Mouse (Mus musculus): ENCODE results near the gene Myh2.
A peak's percentile ranks its signal among the peaks of the same experiment; 100 is the strongest.

Myh2 gene

GRCm38 (mm10) chr11:67151651-67152630 is 18.9 kb upstream of the Myh2 start:
- DNase-seq (ENCODE audit: extremely low read depth, low read depth, low spot score): no peak

DNA sequence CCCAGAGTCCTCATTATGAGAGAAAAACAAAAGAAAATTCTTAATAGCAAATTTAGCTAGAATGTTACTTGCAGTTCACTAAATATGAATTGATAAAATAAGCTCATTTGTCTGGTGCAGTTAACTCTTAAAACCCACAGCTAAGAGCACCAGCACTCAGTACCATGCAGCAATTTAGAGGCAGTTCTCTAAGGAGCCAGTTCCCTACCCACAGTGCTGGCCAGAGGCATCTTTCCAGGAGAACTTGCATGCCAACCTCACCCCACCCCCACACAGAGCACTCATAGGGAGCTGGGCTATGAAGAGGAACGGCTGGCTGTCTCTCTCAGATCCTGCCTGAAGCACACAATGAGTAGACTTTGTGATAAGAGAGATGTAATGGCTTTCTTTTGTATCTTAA is 17.7 kb upstream of the Myh2 start:
- DNase-seq (ENCODE audit: extremely low read depth, low read depth, low spot score): no peak

GRCm38 (mm10) chr11:67153843-67154242 is 17.0 kb upstream of the Myh2 start:
- DNase-seq (ENCODE audit: extremely low read depth, low read depth, low spot score): no peak

DNA sequence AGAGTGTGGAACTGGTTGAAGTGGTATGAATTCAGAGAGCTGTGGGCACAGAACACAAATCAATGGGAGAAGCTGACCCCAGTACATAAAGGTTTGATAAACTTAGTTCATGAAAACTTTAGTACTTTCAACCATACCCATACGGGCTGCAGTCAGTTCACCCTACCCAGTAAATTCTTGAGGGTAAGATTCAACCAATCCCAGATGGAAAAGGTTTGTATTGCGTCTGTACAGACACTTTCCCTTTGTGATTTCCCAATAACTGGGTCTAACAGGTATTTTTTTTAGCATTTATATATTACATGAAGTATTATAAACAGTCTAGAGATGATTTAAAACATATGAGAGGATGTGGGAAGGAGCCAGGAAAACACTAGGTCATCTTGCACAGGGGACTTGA is 15.2 kb upstream of the Myh2 start:
- no peak for DNase-seq (ENCODE audit: extremely low read depth, low read depth, low spot score)

GRCm38 (mm10) chr11:67160131-67160530 is 10.7 kb upstream of the Myh2 start:
- no peak for DNase-seq (ENCODE audit: extremely low read depth, low read depth, low spot score)

GRCm38 (mm10) chr11:67163701-67164100 is 7.1 kb upstream of the Myh2 start:
- DNase-seq (ENCODE audit: extremely low read depth, low read depth, low spot score): no peak

DNA sequence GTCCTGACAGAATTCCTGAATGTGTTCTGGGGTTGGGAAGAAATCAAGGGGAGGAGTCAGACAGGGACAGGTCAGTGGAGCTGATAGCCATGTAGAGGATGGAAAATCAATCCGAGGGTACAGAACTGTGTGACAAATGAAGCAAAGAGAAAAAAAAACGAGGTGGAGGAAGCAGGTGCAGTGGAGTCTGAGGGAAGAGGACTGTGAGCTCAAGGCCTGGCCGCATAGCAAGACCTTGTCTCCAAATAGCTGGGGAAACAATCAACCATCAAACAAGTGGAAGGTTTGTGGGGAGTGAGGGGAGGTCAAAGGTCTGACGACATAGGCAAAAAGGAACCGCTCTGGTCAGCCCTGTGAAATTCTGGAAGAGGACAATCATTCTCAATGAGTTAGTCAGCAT is 6.0 kb upstream of the Myh2 start:
- DNase-seq (ENCODE audit: extremely low read depth, low read depth, low spot score): no peak

GRCm38 (mm10) chr11:67169301-67169700 is 1.5 kb upstream of the Myh2 start:
- DNase-seq (ENCODE audit: extremely low read depth, low read depth, low spot score): no peak

- no peak for DNase-seq (ENCODE audit: extremely low read depth, low read depth, low spot score)
Measured at GRCm38 (mm10) chr11:67172439-67172838, 1.6 kb downstream of the Myh2 start.

GRCm38 (mm10) chr11:67176376-67176775 is 5.5 kb downstream of the Myh2 start:
- no peak for DNase-seq (ENCODE audit: extremely low read depth, low read depth, low spot score)

- DNase-seq (ENCODE audit: extremely low read depth, low read depth, low spot score): no peak
Measured at GRCm38 (mm10) chr11:67190316-67190715, 19.5 kb downstream of the Myh2 start.

DNA sequence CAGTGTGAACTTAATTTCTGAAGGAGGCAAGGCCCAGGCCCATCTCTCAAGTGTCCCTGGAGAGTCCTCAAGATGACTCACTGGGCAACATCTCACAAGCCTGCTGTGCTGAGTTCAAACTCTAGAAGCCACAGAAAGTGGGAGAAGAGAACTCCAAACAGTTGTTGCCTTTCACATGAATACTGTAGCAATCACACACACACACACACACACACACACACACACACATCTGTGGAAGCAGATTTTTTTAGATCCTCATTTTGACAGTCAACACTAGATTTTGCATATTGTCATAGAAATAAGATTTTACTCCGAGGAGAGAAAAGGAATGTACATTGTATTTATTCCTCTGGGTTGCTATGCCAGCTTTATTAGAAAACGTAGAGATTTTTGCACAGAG is 20.0 kb downstream of the Myh2 start:
- no peak for DNase-seq (ENCODE audit: extremely low read depth, low read depth, low spot score)

GRCm38 (mm10) chr11:67191496-67191895 is 20.7 kb downstream of the Myh2 start:
- no peak for DNase-seq (ENCODE audit: extremely low read depth, low read depth, low spot score)

DNA sequence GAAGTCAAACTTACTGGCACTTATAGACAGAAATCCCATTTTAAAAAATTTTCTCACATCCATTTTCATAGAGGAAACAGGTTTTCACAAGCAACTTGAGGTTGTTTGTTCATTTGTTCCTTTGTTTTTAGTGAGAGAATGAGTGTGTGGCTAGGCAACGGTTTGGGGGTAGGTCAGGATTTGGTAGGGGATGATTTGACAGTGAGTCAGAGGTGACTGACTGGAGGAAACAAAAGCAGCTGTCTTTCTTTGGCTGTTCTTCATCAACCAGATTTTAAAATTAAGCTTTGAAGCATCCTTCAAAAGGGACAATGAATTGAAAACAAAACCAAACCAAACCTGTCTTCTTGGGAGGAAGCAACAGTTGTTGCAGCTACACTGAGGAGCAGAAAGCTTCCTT is 28.5 kb downstream of the Myh2 start:
- DNase-seq (ENCODE audit: extremely low read depth, low read depth, low spot score): no peak

DNA sequence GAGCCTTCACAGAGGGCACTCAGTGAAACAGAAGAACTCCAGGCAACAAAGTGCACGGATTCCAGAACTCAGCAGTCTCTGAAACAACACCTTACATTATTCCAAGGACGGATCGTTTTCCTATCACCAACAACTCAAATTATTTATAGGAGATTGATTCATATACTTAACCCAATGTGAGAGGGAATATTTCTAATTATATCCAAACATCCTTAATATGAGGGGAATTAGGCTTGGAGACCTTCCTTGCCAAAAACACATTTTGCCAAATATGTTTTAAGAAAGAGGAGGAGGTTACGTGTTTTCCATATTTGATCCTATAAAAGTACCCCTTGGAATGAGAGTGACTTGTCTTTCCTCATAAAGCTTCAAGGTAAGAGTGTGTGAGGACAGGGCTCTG is 28.9 kb downstream of the Myh2 start, which contains the start of gene Myh1:
Gene Myh1, plus strand, starts transcription at position 301 of the 400 bp plus-strand sequence.
- no peak for DNase-seq (ENCODE audit: extremely low read depth, low read depth, low spot score)

- DNase-seq (ENCODE audit: extremely low read depth, low read depth, low spot score): peak; percentile 14
Measured at GRCm38 (mm10) chr11:67204766-67205165, 33.9 kb downstream of the Myh2 start.

- no peak for DNase-seq (ENCODE audit: extremely low read depth, low read depth, low spot score)
Measured at GRCm38 (mm10) chr11:67221803-67222202, 51.0 kb downstream of the Myh2 start.

DNA sequence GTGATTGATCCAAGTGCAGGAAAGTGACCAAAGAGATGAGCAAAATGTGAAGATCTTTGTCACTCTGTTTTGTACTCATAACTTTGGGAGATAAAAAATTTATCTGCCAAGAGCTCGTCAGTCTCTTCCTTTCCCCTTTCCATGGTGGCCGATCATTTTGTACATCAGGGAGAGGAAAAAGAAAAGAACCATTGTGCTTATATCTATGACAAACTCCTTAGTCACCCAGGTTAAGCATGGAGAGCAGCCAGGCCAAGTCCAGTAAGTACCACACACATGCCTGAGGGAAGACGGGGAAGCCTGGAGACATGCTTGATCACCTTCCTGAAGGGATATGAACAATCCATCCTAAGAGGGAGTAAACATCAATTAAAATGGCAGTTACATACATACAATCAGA is 53.6 kb downstream of the Myh2 start:
- DNase-seq (ENCODE audit: extremely low read depth, low read depth, low spot score): no peak

- no peak for DNase-seq (ENCODE audit: extremely low read depth, low read depth, low spot score)
Measured at GRCm38 (mm10) chr11:67228731-67229130, 57.9 kb downstream of the Myh2 start.

- DNase-seq (ENCODE audit: extremely low read depth, low read depth, low spot score): no peak
Measured at GRCm38 (mm10) chr11:67229166-67229565, 58.3 kb downstream of the Myh2 start.

GRCm38 (mm10) chr11:67229946-67230345 is 59.1 kb downstream of the Myh2 start:
- DNase-seq (ENCODE audit: extremely low read depth, low read depth, low spot score): no peak

GRCm38 (mm10) chr11:67235639-67236358 is 65.0 kb downstream of the Myh2 start:
- DNase-seq (ENCODE audit: extremely low read depth, low read depth, low spot score): no peak

Measured in fat pad, adult 2 months (tissue).